Mouse (Mus musculus) v-Abl transformed pro-B cells (cell line): ENCODE data around the gene Kctd6.
"Not testable (repeated sequence)": the region's sequence is repeated elsewhere in the genome, so short reads cannot be mapped to it uniquely, and the experiment has no call there.

Experiments
- in situ Hi-C, 2 experiments: fragments of 400-800 bp; cut with MboI; formaldehyde crosslinking; loops; one replicate each; pipeline ENCODE4 v1.15.1; 2025; ENCODE audit not compliant: unreplicated experiment in 2 of 2

Gene Kctd6

GRCm38 (mm10) chr14:8244211-8244611 lies 30.3 kb downstream of the Kctd6 start:
- in situ Hi-C loops, result no loop called here

DNA sequence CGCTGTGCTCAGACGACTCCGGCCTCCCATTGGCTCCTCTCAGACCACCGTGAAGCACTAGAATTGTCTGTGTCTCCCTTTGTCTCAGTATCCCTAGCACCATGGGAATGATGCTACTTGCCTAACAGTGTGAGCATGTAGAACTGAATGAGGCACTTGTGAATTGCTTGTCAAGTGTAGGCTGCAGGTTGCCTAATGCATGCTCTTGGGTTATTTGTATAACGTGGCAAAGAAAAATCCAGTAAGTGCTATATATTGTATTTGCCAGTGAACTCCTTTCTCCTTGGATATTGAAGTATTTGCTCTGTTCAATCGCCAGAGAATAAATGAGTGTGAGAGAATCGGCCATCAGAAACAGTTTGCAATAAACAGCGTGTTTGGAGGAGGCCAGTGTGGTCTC lies 32.9 kb downstream of the Kctd6 start:
- in situ Hi-C loops, result no loop called here

- in situ Hi-C loops, result no loop called here
Measured at GRCm38 (mm10) chr14:8249206-8249605, 35.3 kb downstream of the Kctd6 start.

GRCm38 (mm10) chr14:8250141-8250871 lies 36.4 kb downstream of the Kctd6 start:
- in situ Hi-C loops, result loop anchor here in 1 of 2 experiments (10.0 kb wide), 1 partner anchor 286 kb away; no protein-coding TSS in a partner anchor

GRCm38 (mm10) chr14:8251330-8251885 lies 37.5 kb downstream of the Kctd6 start:
- in situ Hi-C loops, result loop anchor here in 1 of 2 experiments (10.0 kb wide), 1 partner anchor 287 kb away; no protein-coding TSS in a partner anchor

DNA sequence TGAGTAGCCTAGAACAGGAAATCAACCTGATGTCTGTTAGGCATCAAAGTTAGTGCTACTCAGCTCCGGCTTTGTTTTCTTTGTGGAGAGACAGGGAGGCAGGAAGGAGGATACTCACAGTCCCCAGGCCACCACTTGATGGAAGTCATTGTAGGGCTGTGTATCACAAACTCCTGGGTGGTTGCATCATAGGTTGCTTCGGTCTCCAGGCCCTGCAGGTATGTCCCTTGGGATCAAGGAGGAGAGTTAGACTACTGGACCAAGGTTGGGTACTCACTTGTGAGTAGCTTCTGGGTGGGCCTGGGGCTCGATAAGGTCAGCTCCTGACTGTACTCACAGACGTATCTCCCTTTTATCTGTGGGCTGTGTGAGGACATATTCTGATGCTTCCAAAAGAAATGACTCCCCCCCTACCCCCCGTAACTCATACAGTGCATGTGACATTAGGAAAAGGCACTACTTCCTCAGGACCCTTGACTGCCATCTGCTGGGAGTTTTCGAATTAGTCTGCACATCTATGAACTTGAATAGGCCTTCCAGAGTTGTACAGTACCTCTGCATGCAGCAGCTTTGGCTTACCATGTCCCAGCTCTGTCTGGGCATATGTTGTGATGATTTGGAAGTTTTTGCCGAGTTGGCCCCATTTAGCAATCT lies 41.3 kb downstream of the Kctd6 start:
- in situ Hi-C loops, result loop anchor here in 1 of 2 experiments (10.0 kb wide), 1 partner anchor 290 kb away; no protein-coding TSS in a partner anchor

- in situ Hi-C loops, result loop anchor here in 1 of 2 experiments (10.0 kb wide), 1 partner anchor 291 kb away; no protein-coding TSS in a partner anchor
Measured at GRCm38 (mm10) chr14:8256072-8256471, 42.1 kb downstream of the Kctd6 start.

DNA sequence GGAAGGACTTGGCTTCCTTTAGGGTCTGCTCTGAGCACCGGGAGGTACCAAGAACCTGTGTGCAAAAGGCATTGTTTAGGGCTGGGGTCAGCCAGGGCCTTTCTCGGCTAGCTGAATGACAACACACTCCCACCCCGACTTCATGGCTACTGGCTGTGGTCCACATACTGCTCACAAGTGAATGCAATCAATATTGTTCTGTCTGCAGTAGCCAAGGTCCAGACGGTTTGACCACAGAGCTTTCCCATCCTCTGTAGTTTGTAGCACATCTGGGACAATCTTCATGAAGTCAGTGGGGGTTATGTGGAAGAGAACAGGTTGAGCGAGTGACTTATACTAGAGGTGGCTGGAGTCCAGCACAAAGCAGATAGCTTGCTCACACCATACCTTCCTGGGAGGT lies 42.9 kb downstream of the Kctd6 start:
- in situ Hi-C loops, result loop anchor here in 1 of 2 experiments (10.0 kb wide), 1 partner anchor 292 kb away; no protein-coding TSS in a partner anchor

- in situ Hi-C loops, result loop anchor here in 1 of 2 experiments (10.0 kb wide), 1 partner anchor 293 kb away; no protein-coding TSS in a partner anchor
Measured at GRCm38 (mm10) chr14:8257521-8258334, 43.8 kb downstream of the Kctd6 start.

DNA sequence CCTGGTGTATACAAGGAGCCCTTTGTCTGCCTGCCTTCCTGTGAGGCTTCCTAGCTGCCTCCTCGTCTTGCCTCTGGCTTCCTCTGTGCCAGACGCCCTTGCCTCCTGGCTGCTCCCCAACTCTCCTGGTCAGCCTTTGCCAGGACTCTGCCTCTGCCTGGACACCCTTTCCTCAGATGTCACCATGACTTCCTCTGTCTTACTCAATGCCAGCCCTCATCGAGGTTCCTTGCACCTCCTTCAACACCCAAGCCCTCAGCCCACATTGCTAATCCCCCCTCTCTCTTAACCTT lies 44.3 kb downstream of the Kctd6 start:
- in situ Hi-C loops, result loop anchor here in 1 of 2 experiments (10.0 kb wide), 1 partner anchor 293 kb away; no protein-coding TSS in a partner anchor

GRCm38 (mm10) chr14:8258752-8259151 lies 44.8 kb downstream of the Kctd6 start:
- in situ Hi-C loops, result loop anchor here in 1 of 2 experiments (10.0 kb wide), 1 partner anchor 294 kb away; no protein-coding TSS in a partner anchor

DNA sequence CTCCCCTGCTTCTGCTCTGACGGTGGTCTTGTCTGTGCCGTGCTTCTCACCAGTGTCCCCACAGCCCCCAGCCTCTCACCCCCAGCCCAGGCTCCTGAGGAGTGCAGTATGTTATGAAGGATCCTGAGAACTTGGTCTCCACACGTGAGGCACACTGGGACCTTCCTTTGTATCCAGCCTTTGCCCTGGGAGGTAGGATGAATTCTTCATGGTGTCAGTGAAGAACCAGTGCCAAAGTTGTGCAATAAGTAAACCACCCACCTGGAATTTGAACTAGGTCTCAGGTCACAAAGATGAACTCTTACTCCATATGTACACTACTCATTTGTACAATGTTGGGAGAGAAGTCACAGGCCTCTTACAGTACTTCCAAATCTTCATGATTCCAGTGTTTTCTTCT lies 45.2 kb downstream of the Kctd6 start, which contains the start of gene Acox2:
TSS of gene Acox2 (minus strand) at position 188 of the 400 bp plus-strand sequence.
- in situ Hi-C loops, result loop anchor here in 1 of 2 experiments (10.0 kb wide), 1 partner anchor 294 kb away; no protein-coding TSS in a partner anchor

DNA sequence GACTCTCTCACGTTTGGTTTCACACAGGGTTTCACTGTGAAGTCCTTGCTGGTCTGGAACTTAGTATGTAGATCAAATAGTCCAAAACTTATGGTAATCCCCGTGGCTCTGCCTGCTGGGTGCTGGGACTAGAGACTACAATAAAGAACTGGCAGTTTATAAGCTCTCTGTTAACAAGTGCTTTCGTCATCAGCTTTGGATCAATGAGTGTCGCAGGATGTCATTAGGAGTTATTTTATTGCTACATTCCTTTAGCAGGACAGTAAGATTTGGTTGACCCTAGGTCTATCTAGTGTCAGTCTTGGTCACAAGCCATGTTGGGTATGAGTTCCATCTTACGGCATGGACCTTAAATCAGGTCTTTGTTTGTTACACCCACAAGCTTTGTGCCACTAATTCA lies 46.3 kb downstream of the Kctd6 start:
- in situ Hi-C loops, result no loop called here

DNA sequence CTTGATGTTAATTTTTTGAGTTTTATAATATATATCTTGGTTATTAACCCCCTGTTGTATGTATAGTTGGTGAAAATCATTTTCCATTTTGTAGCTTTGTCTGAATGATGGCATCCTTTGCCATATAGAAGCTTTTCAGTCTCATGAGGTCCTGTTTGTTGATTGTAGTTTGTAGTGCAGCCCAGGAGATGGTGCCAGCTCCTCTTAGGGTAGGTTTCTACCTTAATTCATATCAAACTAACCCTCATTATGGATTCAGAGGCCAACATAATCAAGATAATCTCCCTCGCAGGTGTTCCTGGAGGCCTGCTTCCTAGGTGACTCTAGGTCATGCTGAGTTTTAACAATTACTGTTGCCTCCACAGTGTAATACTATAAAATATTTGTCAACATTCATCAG lies 48.3 kb downstream of the Kctd6 start:
- in situ Hi-C loops, result no loop called here

DNA sequence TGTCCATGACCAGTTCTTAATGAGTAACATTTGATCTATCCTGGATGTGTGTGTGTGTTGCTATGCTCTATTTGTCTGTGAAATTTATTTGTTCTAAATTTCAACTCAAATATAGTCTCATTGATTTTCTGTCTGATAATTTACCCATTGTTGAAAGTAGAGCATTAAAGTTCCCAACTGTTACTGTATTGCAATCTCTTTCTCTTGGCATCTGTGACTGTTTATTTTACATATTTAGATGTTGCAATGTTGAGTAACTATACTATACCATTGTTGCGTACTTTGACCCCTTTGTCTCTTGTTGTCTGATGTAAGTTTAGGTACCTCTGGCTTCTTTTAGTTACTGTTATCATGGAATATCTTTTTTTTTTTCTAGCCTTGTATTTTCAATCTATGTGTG lies 50.4 kb downstream of the Kctd6 start:
- in situ Hi-C loops, result no loop called here

DNA sequence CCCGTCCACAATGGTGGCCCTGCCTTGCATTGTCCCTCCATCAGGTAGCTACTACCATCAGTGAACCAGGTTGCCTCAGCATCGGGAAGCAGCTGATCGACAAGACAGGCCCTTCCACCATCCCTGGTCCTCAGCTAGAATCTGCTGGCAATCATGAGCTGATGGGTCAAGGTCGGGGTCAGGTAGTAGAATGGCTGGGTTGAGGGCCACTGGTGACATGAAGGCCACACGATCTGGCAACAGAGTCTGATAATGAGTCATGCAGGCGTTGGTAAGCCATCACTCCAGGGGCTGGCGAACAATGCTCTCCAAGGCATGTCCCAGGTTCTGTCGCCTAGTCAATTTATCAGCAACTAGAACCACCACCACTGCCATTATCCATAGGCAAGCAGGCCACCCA lies 57.3 kb downstream of the Kctd6 start:
- in situ Hi-C loops, result not testable (repeated sequence)
